Mouse (Mus musculus) G1E (cell line): ENCODE measurements around the gene Cacna1c.

ENCODE experiments used
- CTCF ChIP-seq: IDR thresholded peaks from 2 replicates; pipeline ENCODE4 v1.5.1; 2012; ENCODE audit warnings: low read depth, low read length, inconsistent platforms, mixed read lengths
- GATA1 ChIP-seq: IDR thresholded peaks from 2 replicates; pipeline ENCODE4 v1.6.1; 2012; ENCODE audit warnings: borderline replicate concordance, low read length, inconsistent platforms, mixed read lengths
- GATA2 ChIP-seq: IDR thresholded peaks from 2 replicates; pipeline ENCODE4 v1.6.1; 2012; ENCODE audit warnings: low read depth, low read length, inconsistent platforms, borderline replicate concordance
- POLR2AphosphoS5 ChIP-seq: IDR thresholded peaks from 2 replicates; pipeline ENCODE4 v1.6.1; 2012; ENCODE audit warnings: low read depth, low read length, inconsistent platforms; ENCODE audit not compliant: insufficient replicate concordance
- TAL1 ChIP-seq: conservative IDR thresholded peaks from 2 replicates; pipeline ENCODE4 v1.6.1; 2012; ENCODE audit warnings: low read depth, low read length, inconsistent platforms, mixed read lengths

- TF ChIP-seq CTCF = no peak
- TF ChIP-seq GATA1 = no peak
- TF ChIP-seq TAL1 = no peak
- TF ChIP-seq POLR2AphosphoS5 = no peak
- TF ChIP-seq GATA2 = no peak
Observed at GRCm38 (mm10) chr6:118756511-118756910, 439.7 kb downstream of the Cacna1c start.
